Mouse (Mus musculus) kidney, adult 18-20 months (tissue): ENCODE data around the gene Krtap13.
"Not testable (repeated sequence)": the region's sequence is repeated elsewhere in the genome, so short reads cannot be mapped to it uniquely, and the experiment has no call there.

ENCODE experiments used
- DNase-seq: peaks from one replicate; pipeline ENCODE4 v3.0.0; 2021

Gene Krtap13

DNA sequence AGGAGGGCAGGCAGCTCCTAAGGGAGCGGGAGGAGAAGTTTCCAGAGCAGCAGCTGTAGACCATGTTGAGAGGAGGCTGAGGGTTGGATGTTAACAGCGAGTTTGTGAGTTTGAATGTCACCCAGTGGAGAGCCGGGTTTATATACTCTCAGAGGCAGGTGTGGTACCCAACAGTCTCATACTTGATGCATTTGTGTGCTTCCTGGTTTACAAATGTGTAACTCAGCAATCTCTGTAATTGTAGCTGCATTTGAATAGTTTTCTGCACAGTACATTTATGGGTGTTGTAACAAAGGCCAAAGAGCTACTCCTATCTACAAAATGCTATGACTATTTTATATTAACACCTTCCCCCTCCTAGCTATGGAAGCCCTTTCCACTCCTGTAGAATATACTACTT, at the start of gene Krtap13:
Gene Krtap13 (minus strand): TSS at position 101 of the 400 bp plus-strand sequence.
- DNase-seq = not testable (repeated sequence)

DNA sequence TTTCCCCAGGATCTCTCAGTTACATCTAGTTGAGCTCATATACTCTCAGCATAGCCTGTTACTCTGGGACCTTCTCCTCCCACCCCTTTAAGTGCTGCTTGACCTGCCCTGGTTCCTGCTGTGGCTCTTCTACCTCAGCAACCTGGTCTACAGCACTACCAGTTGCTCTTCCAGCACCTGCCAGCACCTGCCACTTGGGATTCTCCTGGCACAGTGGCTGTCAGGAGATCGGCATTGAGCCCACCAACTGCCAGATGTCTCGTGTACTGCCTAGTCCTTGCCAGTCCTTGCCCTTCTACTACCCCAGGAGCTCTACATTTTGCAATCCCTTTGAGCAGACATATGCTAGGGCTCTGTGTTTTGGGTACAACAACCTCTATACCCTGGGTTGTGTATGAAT, 35.4 kb upstream of the Krtap13 start:
- no peak for DNase-seq

DNA sequence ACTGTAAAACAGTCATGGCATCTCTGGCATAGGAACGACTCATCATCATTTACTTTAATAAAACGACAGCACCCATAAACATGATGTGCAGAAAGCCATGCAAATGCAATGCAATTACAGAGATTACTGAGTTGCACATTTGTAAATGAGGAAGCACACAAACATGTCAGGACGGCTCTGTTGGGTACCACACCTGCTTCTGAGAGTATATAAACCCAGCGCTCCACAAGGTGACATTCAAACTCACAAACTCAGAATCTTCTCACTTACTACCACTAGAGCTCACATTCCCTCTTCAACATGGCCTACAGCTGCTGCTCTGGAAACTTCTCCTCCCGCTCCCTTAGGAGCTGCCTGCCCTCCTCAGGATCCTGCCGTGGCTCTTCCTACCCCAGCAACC, 26.2 kb upstream of the Krtap13 start, which contains the start of gene Gm5965:
Gene Gm5965 (plus strand): TSS at position 301 of the 400 bp plus-strand sequence.
- DNase-seq = no peak

DNA sequence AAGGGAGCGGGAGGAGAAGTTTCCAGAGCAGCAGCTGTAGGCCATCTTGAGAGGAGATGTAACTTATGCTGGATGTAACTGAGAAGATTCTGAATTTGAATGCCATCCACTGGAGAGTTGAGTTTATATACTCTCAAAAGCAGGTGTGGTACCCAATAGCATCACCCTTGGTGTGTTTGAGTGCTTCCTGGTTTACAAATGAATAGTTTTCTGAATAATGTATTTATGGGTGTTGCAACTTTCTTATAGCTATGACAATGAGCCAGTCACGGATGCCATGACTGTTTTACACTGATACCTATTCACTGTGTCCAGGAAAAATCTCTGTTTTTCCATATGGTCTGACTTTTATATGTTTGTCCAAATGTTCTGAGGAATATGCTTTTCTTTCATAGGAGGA, 22.7 kb upstream of the Krtap13 start, which contains the start of gene 2310057N15Rik:
Gene 2310057N15Rik (minus strand): TSS at position 101 of the 400 bp plus-strand sequence.
- no peak for DNase-seq

GRCm38 (mm10) chr16:88758547-88758946, 7.1 kb upstream of the Krtap13 start, which contains the start of gene 2310034C09Rik:
Gene 2310034C09Rik (plus strand): TSS chr16:88758847.
- DNase-seq = not testable (repeated sequence)

GRCm38 (mm10) chr16:88747943-88748342, 3.5 kb downstream of the Krtap13 start:
- DNase-seq = no peak

DNA sequence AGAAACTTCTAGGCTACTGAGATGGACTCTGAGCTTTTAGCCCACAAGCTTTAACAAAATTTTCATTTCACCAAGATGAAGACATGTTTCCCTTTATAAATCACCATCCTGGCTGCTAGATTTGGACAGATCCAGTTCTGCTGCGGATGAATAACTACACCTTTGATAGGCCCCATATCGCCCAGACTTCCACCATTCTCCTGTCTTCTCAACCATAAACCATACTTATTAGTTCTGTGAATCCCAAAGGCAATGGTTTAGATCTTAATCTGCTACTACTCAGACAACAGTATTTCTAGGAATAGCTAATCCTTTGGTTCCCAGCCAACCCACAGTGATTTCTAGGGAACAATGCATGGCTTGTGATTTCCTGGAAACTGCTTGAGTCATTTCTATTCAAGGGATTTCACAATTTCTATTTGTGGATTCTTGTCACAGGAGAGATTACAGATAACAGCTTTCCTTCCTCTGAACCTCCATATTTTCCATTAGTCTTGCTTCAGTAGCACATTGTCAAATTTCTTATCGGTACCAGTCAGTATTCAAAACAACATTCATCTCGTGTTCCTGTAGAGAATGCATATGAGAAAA, 6.6 kb downstream of the Krtap13 start:
- no peak for DNase-seq

- DNase-seq = no peak
These were observed 16.0 kb downstream of the Krtap13 start for GRCm38 (mm10) chr16:88735391-88735790.

- no peak for DNase-seq
These were observed 22.6 kb downstream of the Krtap13 start, which contains the start of gene Krtap13-1 for GRCm38 (mm10) chr16:88728812-88729275. Gene Krtap13-1 (plus strand): TSS chr16:88728862.

GRCm38 (mm10) chr16:88720031-88720430, 31.4 kb downstream of the Krtap13 start:
- no peak for DNase-seq

DNA sequence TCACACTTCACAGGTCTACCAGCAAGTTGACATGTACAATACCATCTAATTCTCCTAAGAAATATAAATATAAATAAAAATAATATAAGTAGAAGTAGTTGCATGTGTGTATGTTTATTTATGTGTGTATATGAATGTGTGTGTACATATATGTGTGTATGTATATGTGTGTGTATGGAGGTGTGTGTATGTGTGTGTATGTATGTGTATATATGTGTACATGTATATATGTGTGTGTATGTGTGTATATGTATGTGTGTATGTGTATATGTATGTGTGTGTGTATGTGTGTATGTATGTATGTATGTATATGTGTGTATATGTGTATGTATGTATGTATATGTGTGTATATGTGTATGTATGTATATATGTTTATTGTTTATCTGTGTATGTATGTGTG, 34.9 kb downstream of the Krtap13 start:
- DNase-seq = no peak

DNA sequence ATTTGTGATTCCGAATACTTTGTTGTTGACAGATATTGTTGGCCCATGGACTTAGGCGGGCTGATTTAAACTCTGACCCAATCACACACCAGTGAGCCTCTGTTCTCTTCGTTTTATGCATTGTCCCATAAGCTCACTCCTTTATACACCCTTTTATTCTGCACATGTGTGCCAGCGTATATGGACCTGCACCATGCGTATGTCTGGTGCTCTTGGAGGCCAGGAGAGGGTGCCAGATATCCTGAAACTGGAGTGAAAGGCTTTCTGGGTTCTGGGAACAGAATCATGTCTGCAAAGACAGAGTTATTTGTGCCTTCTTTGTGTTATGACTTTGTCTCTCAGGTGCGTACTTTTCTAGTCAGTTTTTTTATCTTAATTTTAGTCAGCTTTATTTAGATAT, 40.2 kb downstream of the Krtap13 start:
- no peak for DNase-seq

DNA sequence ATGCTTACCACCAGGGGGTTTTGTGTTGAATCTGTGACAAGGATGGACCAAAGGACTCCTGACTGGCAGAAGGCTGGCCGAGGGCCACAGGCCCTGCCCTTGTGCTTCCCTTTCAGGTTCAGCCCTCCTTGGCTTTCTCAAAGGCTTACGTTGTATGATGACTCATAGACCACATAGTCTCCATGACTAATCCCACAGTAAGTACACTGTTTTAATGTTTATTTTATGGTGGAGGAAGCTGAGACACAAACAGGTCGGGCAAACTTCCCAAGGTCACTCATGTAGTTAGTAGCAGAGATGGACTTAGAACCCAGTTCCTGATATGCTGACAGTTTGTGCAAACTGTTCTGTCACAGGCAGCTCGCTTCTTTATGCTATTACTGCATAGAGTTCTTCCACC, 40.7 kb downstream of the Krtap13 start:
- DNase-seq = no peak

DNA sequence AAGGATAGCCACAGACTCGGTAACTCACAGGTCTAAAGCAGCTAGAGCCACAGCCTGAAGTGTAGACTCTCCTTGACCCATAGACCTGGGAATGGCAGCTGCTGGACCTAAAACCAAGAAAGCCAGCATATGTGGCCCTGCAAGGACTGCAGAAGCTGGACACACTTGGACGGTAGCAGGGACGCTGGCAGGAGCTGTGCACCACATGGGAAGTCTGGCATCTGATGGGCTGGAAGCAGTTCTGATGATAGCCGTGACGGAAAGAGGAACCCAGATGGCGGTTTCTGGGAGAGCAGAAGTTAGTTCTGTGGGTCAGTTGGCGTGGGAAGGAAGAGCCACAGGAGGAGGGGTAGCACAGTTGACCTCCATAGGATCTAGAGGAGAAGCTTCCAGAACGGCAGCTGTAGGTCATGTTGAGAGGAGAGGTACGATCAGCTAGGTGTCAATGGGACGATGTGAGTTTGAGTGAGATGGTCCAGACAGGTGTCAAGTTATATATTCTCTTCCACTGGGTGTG, 43.9 kb downstream of the Krtap13 start, which contains the start of gene 2310061N02Rik:
Gene 2310061N02Rik (minus strand): TSS at position 467 of the 517 bp plus-strand sequence.
- no peak for DNase-seq

DNA sequence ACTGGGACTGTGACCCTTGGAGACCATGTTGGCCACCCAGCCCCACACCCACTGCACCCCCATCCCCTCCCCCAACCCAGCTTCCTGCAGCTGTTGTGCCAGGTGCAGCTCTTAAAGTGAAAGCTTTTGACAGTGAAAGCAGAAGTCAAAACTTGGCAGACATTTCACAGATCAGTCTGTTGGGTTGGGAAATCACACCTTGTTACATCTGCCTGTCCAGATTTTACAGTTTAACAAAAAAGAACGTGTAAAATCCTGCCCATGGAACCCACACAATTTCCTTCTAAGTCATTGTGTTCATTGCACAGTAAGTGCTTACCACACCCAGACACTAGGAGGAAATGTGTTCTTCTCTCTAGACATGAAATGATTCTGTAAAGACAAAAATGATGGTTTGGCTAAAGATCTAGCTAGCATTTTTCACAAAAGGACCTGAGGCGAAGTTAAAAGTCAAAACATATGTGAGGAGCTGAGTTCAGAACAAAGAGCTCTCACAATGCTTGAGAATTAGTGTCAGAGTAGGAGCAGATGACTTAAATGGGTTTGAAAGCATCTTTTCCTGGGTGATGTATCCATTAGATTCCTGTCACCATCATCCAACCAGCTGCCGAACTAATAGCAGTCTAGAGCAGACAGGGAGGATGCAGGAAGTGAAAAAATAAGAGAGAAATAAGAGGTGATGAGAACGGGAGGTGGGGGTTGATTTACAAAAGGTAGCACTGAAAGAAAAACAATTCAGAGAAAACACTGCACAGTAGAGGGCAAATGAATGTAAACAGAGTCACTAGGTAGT, 50.2 kb downstream of the Krtap13 start:
- no peak for DNase-seq
